Mouse (Mus musculus) cerebellum, adult 11-12 months (tissue): Measurements from ENCODE around the gene Tifab.
A peak's percentile ranks its signal among the peaks of the same experiment; 100 is the strongest.
"Not testable (repeated sequence)": the region's sequence is repeated elsewhere in the genome, so short reads cannot be mapped to it uniquely, and the experiment has no call there.

ENCODE experiments used
- DNase-seq: peaks from one replicate; pipeline ENCODE4 v3.0.0; 2022

Tifab gene

DNA sequence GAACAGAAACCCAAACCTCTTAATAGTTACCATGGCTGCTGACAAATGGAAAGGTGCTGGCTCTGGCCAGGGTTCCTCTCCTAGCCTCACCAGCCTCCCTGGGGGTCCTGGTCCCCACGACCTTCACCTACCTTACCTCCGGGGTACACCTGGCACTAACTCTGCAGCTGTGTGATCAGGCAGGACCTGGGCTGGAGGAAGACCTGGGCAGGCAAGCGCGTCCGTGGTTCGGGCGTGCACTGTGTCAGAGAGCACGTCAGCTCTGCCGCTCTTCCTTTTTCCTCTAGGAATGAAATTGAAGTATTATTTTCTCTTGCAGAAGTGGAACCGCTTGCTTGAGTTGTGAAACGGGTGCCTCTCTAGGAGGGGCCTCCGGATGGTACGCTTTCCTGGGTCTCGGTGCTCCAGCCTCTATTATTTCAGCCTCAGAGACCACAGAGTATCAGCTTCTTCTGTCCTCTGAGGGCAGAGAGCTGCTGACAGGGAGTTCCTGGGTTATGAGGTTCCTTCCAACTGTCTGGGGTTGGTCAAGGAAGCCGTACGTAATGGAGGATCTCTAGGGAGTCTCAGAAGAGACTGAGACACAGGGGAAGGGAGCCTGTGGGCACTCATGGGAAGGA lies at the start of gene Tifab:
Tifab (minus strand) TSS at position 470 of the 620 bp plus-strand sequence.
- DNase-seq: no peak

DNA sequence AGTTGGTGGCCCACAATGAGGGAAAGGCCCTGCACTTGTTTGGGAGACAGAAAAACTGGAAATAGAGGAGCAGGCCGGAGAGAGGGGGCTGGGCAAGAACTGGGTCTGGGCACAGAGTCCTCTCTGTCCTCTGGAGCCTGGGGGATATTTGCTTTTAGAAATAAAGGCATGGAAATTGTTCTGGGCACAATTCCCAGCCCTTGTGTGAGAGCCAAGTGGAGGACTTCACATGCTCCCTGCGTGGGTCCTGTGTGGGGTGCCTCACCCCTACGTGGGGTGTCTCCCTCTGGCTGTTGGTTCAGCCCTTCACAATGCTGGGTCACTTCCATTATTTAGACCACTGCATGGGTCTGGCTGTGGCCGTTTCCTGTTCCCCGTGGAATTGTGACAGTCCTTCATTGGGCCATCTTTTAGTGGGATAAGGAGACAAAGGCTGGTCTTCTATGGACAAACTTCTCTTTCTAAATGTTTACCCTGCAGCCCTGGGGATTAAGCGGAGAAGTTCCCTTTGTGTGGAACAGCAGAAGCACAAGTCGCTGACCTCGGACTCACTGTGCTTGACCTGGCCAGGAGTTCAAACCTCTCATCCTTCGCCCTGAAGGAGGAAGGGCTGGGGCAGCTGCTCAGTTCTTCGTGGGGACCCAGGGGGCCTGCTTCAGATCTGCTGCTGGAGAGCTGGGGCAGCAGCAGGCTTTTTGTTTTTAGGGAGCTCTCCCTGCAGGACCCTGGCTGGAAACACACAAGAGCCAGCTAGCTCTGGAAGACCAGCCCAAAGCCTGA lies 47.7 kb upstream of the Tifab start:
- peak; percentile 39 for DNase-seq

DNA sequence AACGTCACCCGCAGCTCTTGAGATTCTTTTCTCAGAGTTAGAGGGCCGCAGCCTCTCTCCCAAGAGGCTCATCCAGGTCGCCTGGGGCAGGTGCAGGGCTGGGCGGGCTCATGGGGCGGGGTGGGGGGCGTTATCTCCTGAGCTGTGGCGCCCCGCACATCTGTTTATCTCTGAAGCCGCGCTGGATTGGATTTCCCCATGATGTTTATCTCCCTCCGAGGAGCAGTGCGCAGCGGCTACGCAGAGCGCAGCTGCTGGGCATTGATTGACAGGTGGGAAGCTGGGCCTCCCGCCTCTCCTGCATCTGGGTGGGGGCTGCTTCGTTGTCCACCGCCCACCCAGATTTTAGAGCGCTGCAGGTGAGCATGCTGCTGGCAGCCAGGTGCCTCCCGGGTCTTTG lies 44.9 kb upstream of the Tifab start:
- DNase-seq: no peak

DNA sequence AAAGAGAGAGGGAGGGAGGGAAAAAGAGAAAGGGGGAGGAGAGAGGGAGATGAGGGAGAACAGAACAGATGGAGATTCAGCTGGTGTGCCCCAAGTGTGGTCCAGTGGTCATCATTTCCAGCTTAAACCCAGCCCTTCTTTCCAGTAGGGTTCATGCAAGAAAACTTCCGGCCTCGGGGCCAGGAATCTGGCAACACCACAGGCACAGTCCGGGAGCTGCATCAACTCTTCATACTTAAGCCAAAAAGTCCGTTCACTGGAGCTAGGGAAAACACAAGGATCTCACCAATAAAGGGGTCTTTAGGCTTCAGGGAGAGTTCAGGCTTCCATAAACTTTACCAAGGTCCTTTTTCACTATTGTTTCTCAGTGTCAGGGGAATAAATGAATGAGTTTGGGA lies 44.2 kb upstream of the Tifab start:
- DNase-seq: no peak

DNA sequence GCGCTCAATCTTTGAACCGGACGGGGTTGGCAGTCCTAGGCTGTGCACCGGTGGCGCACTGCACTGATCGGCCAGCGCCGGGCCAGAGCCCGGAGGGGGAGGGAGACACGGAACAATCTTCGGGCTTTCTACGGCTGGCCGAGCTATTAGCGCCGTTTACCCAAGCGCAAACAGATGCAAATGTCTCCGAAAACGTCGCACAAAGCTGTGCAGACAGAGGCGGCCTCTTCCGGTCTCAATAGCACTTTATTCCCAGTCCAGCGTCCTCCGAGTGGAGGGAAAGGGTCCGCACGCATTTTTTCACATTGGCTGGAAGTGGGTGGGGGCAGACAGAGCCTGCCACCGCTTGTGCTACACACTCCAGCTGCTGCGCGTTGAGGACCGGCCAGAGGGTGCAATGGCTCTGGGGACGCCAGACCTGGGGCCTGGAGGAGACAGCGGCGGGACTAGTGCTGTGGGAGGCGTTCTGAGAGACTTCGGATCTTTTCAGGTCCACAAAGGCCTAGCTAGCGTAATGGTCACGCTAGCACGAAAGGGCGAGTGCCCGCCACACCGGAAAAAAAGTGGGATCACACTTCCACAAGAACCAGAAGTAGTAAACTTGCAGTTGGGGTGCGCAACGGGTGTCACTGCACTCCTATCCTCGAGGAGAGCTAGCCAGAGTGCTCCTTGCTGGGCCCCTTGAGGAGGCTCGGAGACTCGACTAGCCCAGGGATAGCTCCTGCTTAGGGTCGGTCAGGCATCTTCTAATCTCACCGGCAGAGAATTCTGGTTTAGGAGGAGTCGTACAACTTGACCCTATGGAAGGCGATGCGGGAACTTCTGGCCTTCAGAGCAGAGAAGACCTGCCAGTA lies 43.5 kb upstream of the Tifab start:
- no peak for DNase-seq

DNA sequence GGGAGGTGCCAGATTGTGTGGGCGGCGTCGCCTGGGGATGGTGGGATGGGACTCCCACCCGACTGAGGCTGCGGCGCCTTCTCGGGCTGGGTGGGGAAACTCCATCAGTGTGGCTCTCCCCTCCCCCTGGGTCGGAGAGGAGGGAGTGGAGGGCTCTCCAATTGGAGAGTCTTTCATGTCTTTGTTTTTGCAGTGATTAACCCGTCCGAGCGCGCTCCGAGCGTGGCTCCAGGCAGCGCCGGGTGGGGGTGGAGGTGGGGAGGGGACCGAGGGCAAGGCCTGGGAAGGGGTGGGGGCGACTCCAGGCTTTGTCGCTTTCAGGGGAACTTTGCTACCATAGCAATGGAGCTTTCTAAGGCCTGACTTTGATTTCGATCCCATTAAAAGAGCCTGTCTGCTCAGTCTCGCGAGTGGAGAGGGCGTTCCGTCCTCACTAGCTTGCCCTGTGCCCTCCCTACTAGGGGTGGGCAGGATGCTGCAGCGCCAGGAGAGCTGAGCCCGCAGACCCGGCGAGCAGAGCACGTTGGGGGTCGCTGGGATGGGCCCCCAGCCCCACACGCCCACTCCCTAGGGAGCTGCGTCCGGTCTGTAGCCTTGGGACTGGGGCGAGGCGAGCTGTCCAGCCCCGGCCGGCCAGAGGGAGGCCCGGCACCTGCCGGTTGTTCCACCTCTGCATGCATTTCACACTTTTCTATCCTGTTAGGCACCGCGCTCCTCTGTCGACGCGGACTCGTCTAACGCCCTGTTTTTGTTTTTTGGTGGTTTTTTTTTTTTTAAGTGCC lies 42.6 kb upstream of the Tifab start:
- DNase-seq: no peak

DNA sequence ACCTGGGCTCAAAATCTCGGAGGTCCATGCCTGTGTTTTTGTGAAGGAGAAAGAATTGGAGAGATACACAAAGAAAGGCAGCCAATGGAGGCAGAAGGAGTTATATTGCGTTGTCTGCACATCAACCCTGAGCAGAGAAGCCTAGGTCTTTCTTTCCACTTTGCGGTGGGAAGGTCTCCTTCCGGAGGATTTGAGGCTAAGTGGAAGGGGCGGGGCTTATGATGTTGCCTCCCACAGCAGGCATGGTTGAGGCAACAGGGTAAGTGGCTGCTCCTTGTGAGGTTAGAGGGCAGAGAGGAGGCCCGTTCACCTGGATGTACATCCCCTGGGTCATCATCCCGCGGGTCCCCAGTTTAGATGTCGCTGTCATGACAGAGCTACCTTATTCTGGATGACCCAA lies 40.6 kb upstream of the Tifab start:
- DNase-seq: no peak

DNA sequence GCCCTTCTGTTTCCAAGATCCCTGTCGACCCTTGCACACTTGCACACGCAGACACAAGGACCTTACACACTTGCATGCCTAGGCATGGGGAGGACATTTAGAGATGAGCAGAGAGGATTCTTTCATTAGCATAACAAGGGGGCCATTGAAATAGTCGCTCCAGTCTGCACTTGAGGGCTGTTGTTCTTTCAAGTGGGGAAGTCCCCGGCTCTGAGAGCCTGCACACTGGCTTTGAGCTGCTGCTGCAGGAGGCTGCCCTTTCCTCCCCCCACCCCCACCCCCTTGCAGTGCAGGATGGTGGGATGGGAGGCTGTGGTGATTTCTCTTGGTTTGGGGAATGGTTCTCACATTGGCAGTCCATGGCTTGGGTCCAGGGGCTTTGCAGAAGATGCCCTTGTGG lies 37.4 kb upstream of the Tifab start:
- no peak for DNase-seq

DNA sequence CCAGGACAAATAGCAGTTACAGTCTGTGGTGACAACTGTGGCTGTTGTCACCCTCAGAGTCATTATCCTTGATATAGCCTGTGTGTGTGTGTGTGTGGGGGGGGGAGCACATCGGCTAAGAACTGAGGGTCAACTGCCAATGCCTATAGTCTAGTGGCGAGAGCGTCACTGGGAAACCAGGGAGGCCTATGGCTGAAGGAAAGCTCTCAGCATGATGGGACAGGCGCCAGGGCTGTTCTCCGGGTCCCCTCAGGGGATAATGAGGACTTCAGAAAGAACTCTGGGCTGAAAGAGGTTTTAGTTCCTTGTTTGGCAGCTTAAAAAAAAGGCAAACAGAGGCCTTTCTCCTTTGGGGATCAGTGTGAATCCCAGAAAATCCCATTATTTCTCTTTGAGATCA lies 35.9 kb upstream of the Tifab start:
- DNase-seq: no peak

DNA sequence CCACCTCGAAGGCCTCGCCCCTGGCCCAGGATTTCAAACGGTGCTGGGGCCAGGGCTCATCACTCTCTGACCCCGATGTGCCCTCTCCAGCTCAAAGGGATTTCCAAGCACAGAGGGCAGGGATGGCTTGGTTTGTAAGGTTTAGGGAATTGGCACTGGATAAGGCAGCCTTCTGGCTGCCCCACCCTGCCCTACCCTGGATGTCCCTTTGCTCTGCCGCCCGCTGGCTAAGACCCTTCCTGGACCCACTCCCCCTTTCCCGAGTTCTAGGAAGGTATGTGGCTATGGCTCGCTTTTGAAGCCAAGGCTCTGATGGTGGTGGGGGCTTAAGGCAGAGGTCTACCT lies 30.4 kb upstream of the Tifab start:
- no peak for DNase-seq

DNA sequence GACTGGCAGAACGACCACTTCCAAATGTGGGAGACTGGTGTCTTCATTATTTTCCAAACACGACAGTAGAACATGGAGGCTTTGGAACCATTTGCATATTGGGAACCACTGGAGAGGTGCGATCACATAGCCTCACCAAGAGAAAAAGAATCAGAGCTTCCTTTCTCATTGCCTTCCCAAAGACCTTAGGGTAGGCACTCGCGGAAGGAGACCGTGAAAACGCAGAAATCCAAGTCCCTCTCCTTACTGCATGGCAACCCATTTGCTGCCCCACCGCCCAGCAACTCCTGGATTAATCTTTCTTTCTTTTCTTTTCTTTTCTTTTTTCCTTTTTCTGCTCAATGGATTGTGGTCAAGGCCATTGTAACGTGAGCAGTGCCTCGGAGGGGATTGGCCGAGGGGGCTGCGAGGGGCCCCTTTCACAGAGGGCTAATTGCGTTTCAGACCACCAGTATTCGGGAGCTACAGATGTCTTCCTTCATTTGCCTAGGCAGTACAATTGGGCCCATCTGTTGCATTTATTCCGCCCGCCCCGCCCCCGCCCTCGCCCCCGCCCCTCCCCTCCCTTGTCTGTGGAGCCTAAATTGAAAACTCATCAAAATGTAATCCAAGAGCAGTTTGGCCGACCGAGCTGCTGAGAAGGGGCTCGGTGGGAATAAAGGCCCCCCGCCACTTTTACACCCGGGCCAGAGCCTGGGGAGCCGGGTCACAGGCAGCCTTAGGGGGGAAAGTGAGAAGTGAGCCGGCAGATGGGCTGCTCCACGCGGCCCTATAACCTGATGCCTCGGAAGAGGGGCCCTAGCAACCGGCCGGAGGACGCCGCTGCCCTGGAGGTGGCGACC lies 29.8 kb upstream of the Tifab start:
- DNase-seq: no peak

DNA sequence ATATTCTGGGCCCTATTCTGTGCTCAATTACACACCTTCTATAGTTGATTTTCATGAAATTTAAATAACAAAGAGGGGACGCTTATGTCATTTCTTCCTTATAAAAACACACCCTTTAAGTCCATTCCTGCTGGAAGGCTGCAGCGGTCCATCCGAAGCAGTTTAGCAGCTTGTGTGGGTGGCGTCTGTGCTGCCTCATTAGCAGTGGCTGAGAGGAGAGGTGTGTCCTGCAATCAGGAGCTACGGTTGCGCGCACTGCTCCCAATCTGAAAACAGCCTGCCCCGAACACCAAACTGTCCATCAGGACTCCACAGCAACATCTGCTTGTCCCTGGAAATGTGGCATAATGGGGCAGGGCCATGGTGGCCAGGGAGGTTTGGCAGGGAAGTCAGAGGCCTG lies 20.8 kb upstream of the Tifab start:
- DNase-seq: no peak

DNA sequence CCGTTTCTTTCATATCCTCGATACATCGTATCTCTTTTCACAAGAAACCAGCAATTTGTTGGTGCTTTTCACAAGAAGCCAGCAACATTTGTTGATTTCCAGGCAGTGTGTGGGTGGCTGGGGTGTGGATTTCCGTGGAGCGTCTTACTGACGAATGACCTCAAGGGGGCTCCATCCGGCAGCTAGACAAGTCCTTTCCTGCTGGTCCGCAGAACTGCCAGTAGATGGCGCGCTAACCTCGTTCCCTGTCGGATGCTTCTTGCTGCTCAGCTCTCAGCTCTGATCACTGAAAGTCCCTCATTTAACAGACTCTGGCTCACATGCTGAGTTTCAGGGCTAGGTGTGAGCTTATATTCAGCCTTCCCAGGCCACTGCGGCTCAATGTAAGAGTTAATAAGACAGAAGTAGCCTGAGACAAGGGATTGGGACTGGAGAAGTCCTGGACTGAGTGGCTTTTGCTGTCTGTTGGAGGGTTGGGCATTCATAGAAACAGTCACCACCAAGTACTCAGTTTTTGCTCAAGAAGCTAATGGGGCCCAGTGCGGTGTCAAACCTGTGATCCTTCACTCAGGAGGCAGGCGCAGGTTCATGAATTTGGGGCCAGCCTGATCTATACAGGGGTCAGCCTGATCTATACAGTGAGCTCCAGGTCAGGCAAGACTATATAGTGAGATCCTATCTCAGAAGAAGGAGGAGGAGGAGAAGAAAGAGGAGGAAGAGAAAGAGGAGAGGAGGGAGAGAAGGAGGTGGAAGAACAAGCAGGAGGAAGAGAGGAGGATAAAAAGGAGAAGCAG lies 19.0 kb upstream of the Tifab start:
- DNase-seq: peak; percentile 72

DNA sequence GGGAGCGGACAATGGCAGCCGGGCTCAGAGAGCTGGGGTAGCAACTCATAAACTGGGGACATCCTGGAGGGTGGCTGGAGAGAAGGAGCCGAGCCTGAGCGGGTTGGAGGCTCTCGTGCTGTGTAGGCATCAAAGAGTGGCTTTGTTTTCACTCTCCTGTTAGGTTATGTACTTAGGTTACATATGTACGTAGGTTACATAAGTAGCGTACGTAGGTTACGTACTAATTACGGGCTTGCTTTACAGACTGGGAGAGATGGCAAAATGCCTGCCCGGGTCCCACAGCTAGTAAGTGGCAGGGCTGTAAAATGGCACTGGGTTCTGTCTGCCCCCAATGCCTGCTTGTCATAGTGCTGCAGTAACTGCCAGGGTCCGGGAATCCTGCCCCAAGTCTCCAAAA lies 18.3 kb upstream of the Tifab start:
- no peak for DNase-seq

DNA sequence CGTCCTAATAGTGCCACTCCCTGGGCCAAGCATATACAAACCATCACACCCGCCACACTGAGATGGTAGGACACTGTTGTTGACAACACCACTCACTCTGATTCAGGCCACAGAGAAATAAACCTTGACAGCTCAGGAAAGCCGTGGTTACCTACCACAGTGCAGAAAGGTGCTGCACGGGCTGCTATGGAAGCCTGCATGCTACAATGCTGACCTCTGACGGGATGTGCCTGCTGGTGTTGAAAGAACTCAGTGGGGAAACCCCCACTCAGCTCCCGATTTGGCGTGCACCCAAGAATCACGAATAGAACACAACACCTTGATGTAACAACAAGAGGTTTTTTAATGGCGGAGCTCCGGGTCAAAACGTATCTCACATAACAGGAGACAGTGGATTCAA lies 17.1 kb upstream of the Tifab start:
- not testable (repeated sequence) for DNase-seq

DNA sequence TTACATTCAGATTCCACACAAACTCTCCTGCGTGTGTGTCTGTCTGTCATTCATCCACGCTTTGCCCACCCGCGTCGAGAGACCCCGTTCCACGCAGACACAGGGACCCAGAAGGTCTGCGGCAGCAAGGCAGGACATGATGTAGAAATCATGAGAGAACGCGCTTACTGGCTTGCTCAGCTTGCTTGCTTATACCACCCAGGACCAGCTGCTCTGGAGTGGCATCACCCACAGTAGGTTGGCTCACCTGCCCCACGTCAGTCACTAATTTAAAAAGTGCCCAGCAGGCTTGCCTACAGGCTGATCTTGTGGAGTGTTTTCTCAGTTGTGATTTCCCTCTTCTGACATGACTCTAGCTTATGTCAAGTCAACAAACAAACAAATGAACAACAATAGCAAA lies 15.5 kb upstream of the Tifab start:
- not testable (repeated sequence) for DNase-seq

DNA sequence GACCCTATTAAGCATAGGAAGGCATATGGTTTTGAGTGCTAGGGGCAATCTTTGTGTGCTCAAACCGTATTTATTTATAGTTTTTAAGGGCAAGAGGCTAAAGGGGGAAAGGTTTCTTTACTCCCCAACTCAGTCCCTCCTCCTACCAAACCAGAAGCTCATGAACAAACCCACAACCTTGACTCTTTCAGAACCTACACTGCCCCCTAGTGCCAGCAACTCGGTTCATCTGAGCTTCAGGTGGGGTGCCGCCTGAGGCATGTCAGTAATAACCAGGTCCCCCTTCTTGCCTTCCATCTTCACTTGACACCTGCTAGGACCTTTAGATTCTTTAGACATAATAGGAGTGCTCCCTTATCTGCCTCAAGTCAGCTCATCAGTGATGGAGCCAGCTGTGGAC lies 12.5 kb upstream of the Tifab start:
- DNase-seq: no peak

DNA sequence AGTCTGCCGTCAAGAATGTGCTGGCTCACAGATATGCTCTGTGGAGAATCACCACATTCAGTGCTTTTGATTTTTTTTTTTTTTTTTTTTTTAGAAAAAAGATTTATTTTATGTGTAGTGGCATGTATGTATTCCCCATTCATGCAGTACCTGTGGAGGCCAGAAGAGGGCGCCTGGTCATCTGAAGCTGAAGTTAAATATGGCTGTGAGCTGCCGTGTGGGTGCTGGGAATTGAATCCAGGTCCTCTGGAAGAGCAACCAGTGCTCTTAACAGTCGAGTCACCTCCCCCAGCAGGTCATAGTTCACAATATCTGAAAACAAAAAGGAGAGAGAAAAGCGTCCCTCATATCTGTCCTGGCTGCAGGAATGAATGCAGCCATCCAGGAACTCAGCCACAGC lies 11.0 kb upstream of the Tifab start:
- no peak for DNase-seq

DNA sequence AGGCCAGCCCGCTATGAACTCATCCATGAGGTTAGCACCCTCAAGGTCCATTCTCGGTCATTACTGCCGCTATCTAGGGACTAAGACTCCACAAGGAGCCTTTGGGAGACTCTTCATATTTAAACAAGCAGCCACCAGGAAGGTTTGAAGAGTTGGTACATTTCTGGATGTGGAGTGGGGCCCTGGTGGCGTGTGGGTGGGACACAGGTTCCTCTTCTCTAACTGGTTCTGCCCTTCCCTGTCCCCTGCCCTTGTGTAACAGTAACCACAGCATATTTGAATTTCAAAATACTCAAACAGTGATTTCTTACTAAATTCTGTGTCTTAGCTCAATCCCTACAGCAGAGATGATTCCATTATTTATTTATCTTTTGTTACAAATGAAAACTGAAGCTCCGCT lies 5.0 kb upstream of the Tifab start:
- DNase-seq: no peak

DNA sequence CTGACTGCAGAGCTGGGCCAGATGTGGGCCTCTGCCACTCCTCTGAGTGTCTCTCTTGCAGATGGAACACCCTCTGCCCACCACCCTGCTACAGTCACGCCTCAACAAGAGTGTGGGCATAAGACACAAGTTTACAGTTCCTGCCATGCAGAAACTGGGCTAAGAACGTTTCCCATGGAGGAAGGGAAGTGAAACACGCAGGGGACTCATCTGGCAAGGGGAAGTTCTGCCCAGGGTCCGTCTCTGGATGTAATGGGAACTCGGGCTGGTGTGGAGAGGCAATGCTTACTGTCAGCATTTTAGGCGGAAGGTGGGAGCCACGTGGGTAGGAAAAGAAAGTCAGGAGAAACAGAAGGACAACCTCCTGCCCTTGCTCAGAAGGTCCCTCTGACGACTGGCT lies 2.7 kb upstream of the Tifab start:
- DNase-seq: no peak

DNA sequence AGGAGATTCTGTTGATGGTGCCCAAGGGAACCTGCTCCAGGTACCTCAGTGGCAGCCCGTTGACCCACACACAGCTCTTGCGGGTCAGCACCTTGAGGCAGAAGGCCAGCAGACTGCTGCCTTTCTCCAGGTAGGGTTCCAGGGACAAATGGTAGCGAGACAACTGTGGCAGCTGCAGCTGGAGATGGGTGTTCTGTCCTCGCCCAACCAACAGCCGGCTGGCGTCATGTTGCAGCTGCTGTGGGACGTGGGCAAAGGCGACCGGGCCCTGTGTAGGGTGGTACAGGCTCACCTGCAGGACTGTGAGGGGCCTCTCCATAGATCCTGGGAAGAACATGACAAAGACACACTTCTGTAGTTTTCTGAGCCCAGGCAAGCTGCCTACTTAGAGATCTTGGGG lies 2.4 kb downstream of the Tifab start:
- no peak for DNase-seq
